Mouse (Mus musculus) G1E (cell line): ENCODE results near the gene Nr1h5. TPM values are rescaled to one million over a fixed set of nuclear protein-coding genes. Genes with fewer than 3 reads are reported as not detected.

Experiments used
- ATAC-seq: 2 replicates; pipeline ENCODE4 v1.8.0; 2016; ENCODE audit warnings: mild to moderate bottlenecking; ENCODE audit not compliant: insufficient number of reproducible peaks, poor library complexity, low FRiP score, severe bottlenecking; ENCODE audit errors: extremely low read depth
- DNase-seq: peaks from one replicate; pipeline ENCODE4 v3.0.0; 2012; ENCODE audit warnings: low spot score
- H3K27me3 ChIP-seq: 2 replicates; pipeline ENCODE4 v1.6.1; 2012; ENCODE audit warnings: mild to moderate bottlenecking, low read length, inconsistent platforms; ENCODE audit not compliant: insufficient read depth
- H3K36me3 ChIP-seq: replicated peaks from 2 replicates; pipeline ENCODE3; 2012; ENCODE audit warnings: mild to moderate bottlenecking, inconsistent platforms
- H3K4me1 ChIP-seq: 2 replicates; pipeline ENCODE4 v1.6.1; 2012; ENCODE audit warnings: low read depth, low read length, inconsistent platforms, mixed read lengths; ENCODE audit not compliant: insufficient read depth
- H3K4me3 ChIP-seq: 2 replicates; pipeline ENCODE4 v1.5.1; 2012; ENCODE audit warnings: low read depth, mild to moderate bottlenecking, inconsistent platforms, low read length, moderate library complexity, mixed read lengths
- H3K9me3 ChIP-seq: replicated peaks from 2 replicates; pipeline ENCODE4 v1.6.1; 2012; ENCODE audit warnings: inconsistent platforms
- CTCF ChIP-seq: IDR thresholded peaks from 2 replicates; pipeline ENCODE4 v1.5.1; 2012; ENCODE audit warnings: low read depth, low read length, inconsistent platforms, mixed read lengths
- GATA1 ChIP-seq: IDR thresholded peaks from 2 replicates; pipeline ENCODE4 v1.6.1; 2012; ENCODE audit warnings: borderline replicate concordance, low read length, inconsistent platforms, mixed read lengths
- GATA2 ChIP-seq: IDR thresholded peaks from 2 replicates; pipeline ENCODE4 v1.6.1; 2012; ENCODE audit warnings: low read depth, low read length, inconsistent platforms, borderline replicate concordance
- POLR2AphosphoS5 ChIP-seq: IDR thresholded peaks from 2 replicates; pipeline ENCODE4 v1.6.1; 2012; ENCODE audit warnings: low read depth, low read length, inconsistent platforms; ENCODE audit not compliant: insufficient replicate concordance
- TAL1 ChIP-seq: conservative IDR thresholded peaks from 2 replicates; pipeline ENCODE4 v1.6.1; 2012; ENCODE audit warnings: low read depth, low read length, inconsistent platforms, mixed read lengths
- polyA plus RNA-seq: library from polyadenylated mRNA; stranded (reverse); fragments of >175 nt; gene quantifications from 2 replicates; pipeline ENCODE4 v1.2.3, GENCODE M21; 2012
- total RNA-seq, 2 experiments: library from RNA; stranded (forward) in 1 of 2; stranded (reverse) in 1 of 2; fragments of 200-1000 nt in 1 of 2; fragments of >200 nt in 1 of 2; fragmentation: Nextera tagmentation in 1 of 2; gene quantifications; 2 replicates each; pipeline ENCODE4 v1.2.3; 2014 to 2017

The Nr1h5 gene
- total and polyA plus RNA-seq, 3 experiments, result not detected

DNA sequence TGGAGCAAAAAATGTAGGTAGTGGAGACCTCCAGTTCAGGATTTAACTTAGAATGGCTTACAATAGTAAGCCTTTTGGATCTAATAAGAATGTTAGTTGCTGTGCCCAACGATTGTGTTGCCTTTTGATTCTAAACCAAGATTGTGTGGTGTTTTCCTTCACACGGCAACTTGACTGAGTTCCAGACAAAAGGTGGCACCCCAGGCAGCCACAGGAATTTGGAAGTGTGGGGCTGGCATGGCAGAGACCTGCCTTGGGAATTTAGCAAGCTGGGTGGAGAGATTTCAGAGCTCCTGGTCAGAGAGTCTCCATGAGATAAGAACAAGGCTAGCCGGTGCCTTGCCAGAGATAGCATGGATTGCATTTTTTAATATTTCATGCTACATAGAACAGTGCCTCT, 8.3 kb downstream of the Nr1h5 start:
- DNase-seq (no peak), ATAC-seq (no peak)
- TF ChIP-seq CTCF (no peak), GATA1 (no peak), GATA2 (no peak), POLR2AphosphoS5 (no peak), TAL1 (no peak)

DNA sequence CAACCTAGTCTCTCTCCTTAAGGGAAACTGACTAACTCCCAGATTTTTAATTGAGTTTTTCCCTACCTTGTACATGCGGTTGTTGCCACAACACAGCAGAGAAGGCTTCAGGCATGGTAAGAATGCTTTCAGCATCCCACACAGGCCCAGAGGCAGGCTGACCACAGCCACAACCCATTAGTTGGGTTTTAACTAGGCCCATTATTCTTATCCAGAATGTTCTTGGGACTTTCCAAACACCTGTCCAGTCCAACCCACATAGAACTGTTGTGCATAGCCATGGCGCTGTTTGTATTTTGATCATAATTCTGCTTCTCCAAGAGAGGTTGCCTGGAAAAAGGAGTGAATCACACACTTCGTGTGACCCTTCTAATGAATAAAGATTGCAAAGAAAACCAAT, 8.8 kb downstream of the Nr1h5 start:
- TF ChIP-seq GATA2, result no peak
- no peak for TF ChIP-seq POLR2AphosphoS5
- TF ChIP-seq TAL1, result no peak
- no peak for TF ChIP-seq GATA1
- no peak for TF ChIP-seq CTCF
- Histone ChIP-seq H3K4me1 (no peaks in the 10 kb centered on the region), H3K9me3 (no peaks in the 10 kb centered on the region), H3K36me3 (no peaks in the 10 kb centered on the region), H3K4me3 (no peak overlapping the region), H3K27me3 (peaks cover 5% of the 10 kb centered on the region; the same call in 1 of the 2 replicates)
- ATAC-seq (no peak), DNase-seq (no peak)

More for the DNA sequence above, 8.3 kb downstream of the Nr1h5 start:
- H3K4me1 ChIP-seq, result no peaks in the 10 kb centered on the region
- H3K9me3 ChIP-seq, result no peaks in the 10 kb centered on the region
- peaks cover 4% of the 10 kb centered on the region; the same call in 1 of the 2 replicates for H3K27me3 ChIP-seq
- H3K4me3 ChIP-seq, result no peak overlapping the region
- H3K36me3 ChIP-seq, result no peaks in the 10 kb centered on the region

DNA sequence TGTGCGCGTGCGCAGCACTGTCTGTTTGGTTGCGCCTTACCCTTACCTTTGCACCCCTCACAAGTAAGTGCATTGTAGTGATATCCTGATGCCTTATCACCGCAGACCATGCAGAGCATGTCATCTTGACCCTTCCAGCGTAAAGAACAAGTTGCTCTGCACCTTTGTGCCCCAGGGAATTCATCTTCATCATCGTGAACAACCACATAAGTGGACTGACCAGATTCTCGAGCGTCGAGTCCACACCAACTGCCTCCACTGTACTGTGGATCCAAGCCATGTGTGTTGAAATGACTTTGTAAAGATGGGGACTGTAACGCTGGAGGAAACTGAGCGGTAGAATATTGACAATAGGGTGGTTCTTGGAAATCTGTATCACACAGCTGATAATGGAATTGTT, 9.5 kb downstream of the Nr1h5 start:
- peaks cover 5% of the 10 kb centered on the region; the same call in 1 of the 2 replicates for H3K27me3 ChIP-seq
- H3K9me3 ChIP-seq, result no peaks in the 10 kb centered on the region
- DNase-seq (no peak), ATAC-seq (no peak)
- TF ChIP-seq GATA2, result no peak
- no peak for TF ChIP-seq CTCF
- no peak for TF ChIP-seq POLR2AphosphoS5
- TF ChIP-seq TAL1, result no peak
- no peak for TF ChIP-seq GATA1
- no peaks in the 10 kb centered on the region for H3K4me1 ChIP-seq
- no peaks in the 10 kb centered on the region for H3K36me3 ChIP-seq
- H3K4me3 ChIP-seq, result no peak overlapping the region

DNA sequence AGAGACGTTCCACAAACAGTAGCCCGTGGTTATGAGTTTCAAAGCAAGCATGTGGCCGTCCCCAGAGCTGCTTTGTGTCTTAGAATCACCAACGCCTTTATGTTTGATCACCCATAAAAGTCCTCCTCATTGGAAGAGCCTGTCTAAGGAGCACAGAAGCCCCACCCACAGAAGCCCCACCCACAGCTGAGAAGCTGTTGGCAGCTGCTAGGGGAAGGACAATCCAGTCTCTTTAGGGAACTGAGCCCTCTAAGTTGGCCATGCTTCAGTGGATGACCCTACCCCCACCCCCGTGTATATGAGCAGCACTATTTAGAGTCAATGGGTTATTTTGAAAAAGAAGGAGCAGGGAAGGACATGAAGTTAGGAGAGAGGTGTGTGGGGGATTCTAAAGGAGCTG, 17.1 kb downstream of the Nr1h5 start:
- no peak; the same call in 1 of the 2 replicates for ATAC-seq
- no peak for DNase-seq
- TF ChIP-seq POLR2AphosphoS5 (no peak), GATA1 (no peak), GATA2 (no peak), TAL1 (no peak), CTCF (no peak)
- Histone ChIP-seq H3K4me3 (no peak overlapping the region), H3K36me3 (no peaks in the 10 kb centered on the region), H3K27me3 (peaks cover 3% of the 10 kb centered on the region; the same call in 1 of the 2 replicates), H3K9me3 (no peaks in the 10 kb centered on the region), H3K4me1 (no peaks in the 10 kb centered on the region)

DNA sequence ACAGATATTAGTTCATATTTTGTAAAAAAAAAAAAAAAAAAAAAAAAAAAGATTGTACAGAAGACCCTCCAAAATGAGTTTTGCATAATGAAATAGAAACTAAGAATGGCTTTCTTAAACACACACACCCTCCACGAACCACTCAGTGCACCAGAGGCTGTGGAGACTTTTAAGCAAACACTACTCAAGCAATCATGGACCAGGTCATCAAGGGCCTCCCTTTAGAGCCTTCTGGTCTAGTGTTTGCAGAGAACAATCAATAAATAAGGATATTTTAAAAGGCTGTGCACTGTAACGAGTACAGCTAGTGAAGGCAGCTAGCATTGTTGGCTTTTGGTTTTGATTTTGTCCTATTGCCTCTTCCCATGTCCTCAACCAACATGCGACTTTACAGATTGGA, 17.6 kb downstream of the Nr1h5 start:
- no peak for DNase-seq
- Histone ChIP-seq H3K4me3 (no peak overlapping the region), H3K27me3 (peaks cover 2% of the 10 kb centered on the region; the same call in 1 of the 2 replicates), H3K36me3 (no peaks in the 10 kb centered on the region), H3K9me3 (no peaks in the 10 kb centered on the region), H3K4me1 (no peaks in the 10 kb centered on the region)
- ATAC-seq, result no peak
- TF ChIP-seq CTCF, result no peak
- no peak for TF ChIP-seq TAL1
- TF ChIP-seq POLR2AphosphoS5, result no peak
- TF ChIP-seq GATA2, result no peak
- no peak for TF ChIP-seq GATA1

DNA sequence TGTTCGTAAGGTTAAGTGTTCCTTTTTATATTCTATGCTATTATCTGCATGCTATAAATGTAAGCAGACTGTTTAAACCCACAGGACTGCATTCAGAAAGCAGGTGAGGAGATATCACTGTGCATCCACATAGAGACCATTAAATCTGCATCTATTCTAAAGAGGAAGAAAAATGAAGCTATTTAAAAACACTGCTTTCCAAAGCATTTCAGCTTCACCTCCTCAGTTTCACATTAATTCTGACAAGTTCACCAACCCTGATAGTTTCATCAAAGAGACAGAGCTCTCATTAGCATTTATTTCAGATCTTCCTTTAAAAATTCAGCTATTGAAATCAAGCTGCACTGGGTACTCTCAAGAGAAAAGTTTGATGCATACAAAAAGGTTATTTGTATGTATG, 25.8 kb downstream of the Nr1h5 start:
- H3K4me1 ChIP-seq, result no peaks in the 10 kb centered on the region
- no peak overlapping the region for H3K4me3 ChIP-seq
- no peaks in the 10 kb centered on the region for H3K9me3 ChIP-seq
- no peak for DNase-seq
- ATAC-seq, result no peak
- TF ChIP-seq GATA2 (no peak), GATA1 (no peak), TAL1 (no peak), CTCF (no peak), POLR2AphosphoS5 (no peak)
- peaks cover 5% of the 10 kb centered on the region for H3K36me3 ChIP-seq
- H3K27me3 ChIP-seq, result no peaks in the 10 kb centered on the region; the same call in 1 of the 2 replicates
